Mouse (Mus musculus): ENCODE results near the gene Armc3. TPM values are rescaled to one million over a fixed set of nuclear protein-coding genes. Genes with fewer than 3 reads are reported as not detected.

The Armc3 gene
- polyA plus RNA-seq, 1 experiment from 2014 or later: not detected

Other genes with a start within 250 kb of the Armc3 start
- gene Pip4k2a, start 201.2 kb upstream of the Armc3 start, polyA plus RNA-seq (2015; fragmentation: Nextera tagmentation; extraction: Ambion mirVana): 7.6 and 8.4 TPM in 2 replicates
- 0.15 and 0.27 TPM in 2 replicates for gene 4930426L09Rik, start 201.0 kb upstream of the Armc3 start, polyA plus RNA-seq (2015; fragmentation: Nextera tagmentation; extraction: Ambion mirVana)
- gene Msrb2, start 172.1 kb downstream of the Armc3 start, polyA plus RNA-seq (2015; fragmentation: Nextera tagmentation; extraction: Ambion mirVana): 21.4 and 22.1 TPM in 2 replicates
- gene Ptf1a, start 246.4 kb downstream of the Armc3 start, polyA plus RNA-seq (2015; fragmentation: Nextera tagmentation; extraction: Ambion mirVana): 9.1 and 11.2 TPM in 2 replicates

Data from intestine, embryonic 16.5 days (tissue).